Mouse (Mus musculus): Measurements from ENCODE around the gene Ttc17. TPM values are rescaled to one million over a fixed set of nuclear protein-coding genes. Genes with fewer than 3 reads are reported as not detected.

The Ttc17 gene
- total RNA-seq (2014; rRNA removed) (20.2 and 22.3 TPM in 2 replicates), polyA plus RNA-seq (2015; fragmentation: Nextera tagmentation; extraction: Ambion mirVana) (12.8 and 17.1 TPM in 2 replicates)

DNA sequence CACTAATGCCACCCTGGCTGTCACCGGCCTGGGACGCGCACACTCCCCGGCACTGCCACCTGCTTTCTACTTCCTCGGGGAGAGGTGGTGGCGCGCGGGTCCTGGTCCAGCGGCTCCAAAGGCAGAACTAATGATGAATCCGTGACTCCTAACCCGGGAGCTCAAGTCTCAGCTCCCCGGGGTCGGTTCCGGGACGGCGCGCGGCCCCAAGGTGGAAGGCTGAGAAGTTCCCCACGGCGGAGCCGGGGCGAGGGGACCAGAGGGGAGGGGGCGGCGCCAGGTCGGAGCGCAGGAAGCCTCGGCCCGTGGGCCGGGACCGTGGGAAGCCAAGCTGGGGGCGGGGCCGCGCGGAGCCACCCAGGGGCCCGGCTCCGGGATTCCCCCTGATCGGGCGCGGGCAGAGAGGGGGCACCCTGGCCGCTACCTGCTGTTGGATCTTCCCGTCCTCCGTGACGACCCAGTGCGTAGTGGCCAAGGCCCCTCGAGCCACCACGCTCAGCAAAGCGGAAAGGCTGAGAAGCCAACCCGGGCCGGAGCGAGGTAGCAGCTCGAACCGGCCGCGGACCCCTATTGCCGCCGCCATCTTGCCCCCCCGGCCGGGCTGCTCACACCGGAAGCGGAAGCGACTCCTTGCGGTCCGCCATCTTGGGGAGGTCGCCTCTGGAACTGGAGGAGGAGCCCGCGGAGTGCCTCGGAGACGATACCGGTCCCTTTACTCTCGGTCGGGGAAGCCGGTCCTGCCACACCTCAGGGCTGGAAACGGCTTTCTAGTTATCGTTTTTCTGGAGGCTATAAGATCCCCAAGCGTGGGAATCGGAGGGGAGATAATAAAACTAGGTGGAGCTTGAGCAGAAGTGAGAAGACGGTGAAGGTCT, at the start of gene Ttc17:
TSS of gene Ttc17 (minus strand) at position 607 of the 875 bp plus-strand sequence.
- Histone ChIP-seq H3K36me3 (ENCODE audit: insufficient read depth) (0 out of 2 replicates have a peak, but pooled peaks cover 6% of the 10 kb centered on the region), H3K4me2 (ENCODE audit: low read depth) (peak within 1 kb of the TSS; percentile 80), H3K9ac (peak within 1 kb of the TSS; percentile 88), H3K9me3 (ENCODE audit: low read length) (no peaks in the 10 kb centered on the region), H3K27ac (ENCODE audit: low read depth, low read length) (peak within 1 kb of the TSS; percentile 88), H3K4me3 (ENCODE audit: low read depth, low read length) (peak within 1 kb of the TSS; percentile 82), H3K4me1 (ENCODE audit: insufficient read depth) (peaks cover 16% of the 10 kb centered on the region), H3K27me3 (ENCODE audit: insufficient read depth, low read length) (no peaks in the 10 kb centered on the region)
- DNase-seq (peak; percentile 93), ATAC-seq (peak; percentile 97)
- TF ChIP-seq CTCF (IDR thresholded peaks at IDR 0.05; ENCODE audit: low read depth), result no peak
- 4% methylated on average over 77 of the region's 77 CpGs for WGBS

DNA sequence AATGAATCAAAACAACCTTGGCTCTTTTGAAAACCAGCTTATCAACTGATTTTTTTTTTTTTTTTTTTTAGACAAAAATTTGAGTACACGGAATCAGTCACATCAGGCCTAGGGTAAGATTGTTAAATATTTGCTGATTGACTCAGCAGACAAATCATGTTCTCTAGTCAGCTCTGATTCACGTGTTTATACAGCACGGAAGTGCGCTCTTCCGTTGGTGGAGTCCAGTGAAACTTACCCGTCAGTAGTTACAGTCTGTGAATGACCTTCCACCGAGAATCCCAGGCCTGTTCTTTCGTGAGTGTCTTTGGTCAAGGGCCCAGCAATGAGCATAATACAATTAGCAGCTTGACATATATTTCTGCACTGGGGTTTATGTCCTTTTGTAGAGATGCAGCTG, 43.2 kb upstream of the Ttc17 start:
- TF ChIP-seq CTCF (IDR thresholded peaks at IDR 0.05; ENCODE audit: low read depth), result no peak
- no peaks in the 10 kb centered on the region for H3K9me3 ChIP-seq (ENCODE audit: low read length)
- H3K9ac ChIP-seq, result no peak overlapping the region
- H3K4me3 ChIP-seq (ENCODE audit: low read depth, low read length), result no peak overlapping the region
- no peaks in the 10 kb centered on the region for H3K36me3 ChIP-seq (ENCODE audit: insufficient read depth)
- no peak for ATAC-seq
- H3K4me1 ChIP-seq (ENCODE audit: insufficient read depth), result no peaks in the 10 kb centered on the region
- H3K4me2 ChIP-seq (ENCODE audit: low read depth), result no peak overlapping the region
- no peak overlapping the region for H3K27ac ChIP-seq (ENCODE audit: low read depth, low read length)
- DNase-seq, result no peak
- no peaks in the 10 kb centered on the region for H3K27me3 ChIP-seq (ENCODE audit: insufficient read depth, low read length)
- WGBS, result 90% methylated on average over 8 of the region's 8 CpGs

DNA sequence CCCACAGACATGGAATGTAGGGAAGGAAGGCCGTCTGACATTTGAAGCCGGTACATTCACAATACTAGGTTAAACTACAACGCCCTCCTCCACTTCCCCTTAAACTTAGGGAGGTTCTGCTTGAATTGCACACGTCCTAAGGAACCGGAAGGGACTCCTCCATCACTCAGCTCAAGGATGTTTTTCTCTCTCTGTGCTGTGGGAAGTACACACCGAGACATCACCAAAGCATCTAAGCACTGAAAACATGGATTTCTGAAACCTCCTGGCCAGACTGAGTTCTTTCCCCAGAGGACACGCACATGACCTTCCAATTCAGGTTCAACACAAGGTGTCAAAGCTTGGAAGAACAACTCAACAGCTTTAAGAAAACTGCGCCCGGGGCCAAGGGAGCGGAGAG, 30.5 kb upstream of the Ttc17 start:
- no peaks in the 10 kb centered on the region for H3K27me3 ChIP-seq (ENCODE audit: insufficient read depth, low read length)
- TF ChIP-seq CTCF (IDR thresholded peaks at IDR 0.05; ENCODE audit: low read depth), result no peak
- no peak overlapping the region for H3K27ac ChIP-seq (ENCODE audit: low read depth, low read length)
- no peaks in the 10 kb centered on the region for H3K36me3 ChIP-seq (ENCODE audit: insufficient read depth)
- no peak for ATAC-seq
- WGBS, result under 1% methylated on average over 10 of the region's 10 CpGs
- no peaks in the 10 kb centered on the region for H3K9me3 ChIP-seq (ENCODE audit: low read length)
- H3K4me3 ChIP-seq (ENCODE audit: low read depth, low read length), result peak overlapping the region; percentile 93
- peak overlapping the region; percentile 75 for H3K9ac ChIP-seq
- peak overlapping the region; percentile 90 for H3K4me2 ChIP-seq (ENCODE audit: low read depth)
- H3K4me1 ChIP-seq (ENCODE audit: insufficient read depth), result peaks cover 10% of the 10 kb centered on the region; the same call in 1 of the 2 replicates
- peak; percentile 8 for DNase-seq

DNA sequence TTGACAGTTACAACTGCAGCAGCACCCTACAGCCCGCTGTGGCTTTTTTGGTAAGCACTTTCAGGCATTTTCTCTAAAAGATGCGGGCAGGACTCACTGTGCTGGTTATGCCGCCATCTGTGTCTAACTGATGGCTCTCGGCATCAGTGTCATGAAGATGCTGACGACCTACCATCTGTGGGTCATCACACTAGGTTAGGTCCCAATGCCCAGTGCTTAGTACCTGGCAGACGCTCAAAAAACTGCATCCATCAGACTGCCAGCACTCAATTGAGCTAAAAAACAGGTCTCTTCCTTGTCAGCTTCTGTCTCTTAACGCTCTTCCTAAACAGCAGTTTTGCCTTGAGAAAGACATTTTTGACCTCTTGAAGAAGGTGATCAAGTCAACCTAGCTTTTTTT, 29.0 kb upstream of the Ttc17 start:
- no peak for DNase-seq
- peaks cover 10% of the 10 kb centered on the region; the same call in 1 of the 2 replicates for H3K4me1 ChIP-seq (ENCODE audit: insufficient read depth)
- no peak overlapping the region for H3K4me3 ChIP-seq (ENCODE audit: low read depth, low read length)
- 79% methylated on average over 7 of the region's 7 CpGs for WGBS
- no peak for TF ChIP-seq CTCF (IDR thresholded peaks at IDR 0.05; ENCODE audit: low read depth)
- no peak for ATAC-seq
- no peaks in the 10 kb centered on the region for H3K36me3 ChIP-seq (ENCODE audit: insufficient read depth)
- no peaks in the 10 kb centered on the region for H3K27me3 ChIP-seq (ENCODE audit: insufficient read depth, low read length)
- no peak overlapping the region for H3K4me2 ChIP-seq (ENCODE audit: low read depth)
- H3K27ac ChIP-seq (ENCODE audit: low read depth, low read length), result no peak overlapping the region
- no peak overlapping the region for H3K9ac ChIP-seq
- H3K9me3 ChIP-seq (ENCODE audit: low read length), result no peaks in the 10 kb centered on the region

DNA sequence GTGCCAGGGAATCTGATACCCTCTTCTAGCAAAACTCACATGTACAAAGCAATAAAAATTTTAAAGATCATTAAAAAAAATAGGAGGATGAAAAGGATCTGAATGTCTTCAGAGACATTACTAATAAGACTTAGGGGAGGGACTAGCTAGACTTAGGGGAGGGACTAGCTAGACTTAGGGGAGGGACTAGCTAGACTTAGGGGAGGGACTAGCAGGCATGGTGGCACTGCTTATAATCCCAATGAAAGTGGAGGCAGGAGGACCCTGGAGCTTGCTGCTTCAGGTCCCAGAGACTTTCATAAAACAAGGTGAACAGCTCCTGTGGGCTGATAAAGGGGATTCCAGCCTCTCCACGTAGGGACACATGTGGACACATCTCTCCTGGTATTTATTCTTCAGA, 28.3 kb upstream of the Ttc17 start:
- TF ChIP-seq CTCF (IDR thresholded peaks at IDR 0.05; ENCODE audit: low read depth), result no peak

DNA sequence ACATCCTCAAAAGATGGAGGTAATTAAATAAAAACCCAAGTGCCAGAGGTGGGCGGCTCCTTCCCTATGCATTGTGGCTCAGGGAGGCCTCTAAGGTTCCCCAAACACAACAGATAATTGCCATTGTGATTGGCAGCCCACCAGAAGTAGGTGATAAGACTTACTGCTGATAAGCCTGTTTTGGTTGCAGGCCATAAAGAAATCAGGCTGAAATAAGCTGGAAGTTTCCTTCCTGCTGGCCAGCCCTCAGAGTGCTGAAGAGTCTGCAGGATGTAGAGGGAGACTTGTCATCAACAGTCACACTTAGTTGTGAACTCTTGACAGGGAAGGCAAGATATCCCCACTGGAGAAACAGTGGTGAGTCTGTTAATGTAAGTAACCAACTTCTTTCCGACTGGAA, 25.7 kb upstream of the Ttc17 start:
- Histone ChIP-seq H3K27me3 (ENCODE audit: insufficient read depth, low read length) (no peaks in the 10 kb centered on the region), H3K9ac (no peak overlapping the region), H3K9me3 (ENCODE audit: low read length) (no peaks in the 10 kb centered on the region), H3K36me3 (ENCODE audit: insufficient read depth) (peaks cover 4% of the 10 kb centered on the region; the same call in 1 of the 2 replicates), H3K4me3 (ENCODE audit: low read depth, low read length) (no peak overlapping the region), H3K4me1 (ENCODE audit: insufficient read depth) (peaks cover 10% of the 10 kb centered on the region; the same call in 1 of the 2 replicates), H3K4me2 (ENCODE audit: low read depth) (no peak overlapping the region), H3K27ac (ENCODE audit: low read depth, low read length) (no peak overlapping the region)
- no peak for ATAC-seq
- WGBS, result 83% methylated on average over 2 of the region's 2 CpGs
- no peak for TF ChIP-seq CTCF (IDR thresholded peaks at IDR 0.05; ENCODE audit: low read depth)
- no peak for DNase-seq

More for the DNA sequence above, 28.3 kb upstream of the Ttc17 start:
- H3K4me3 ChIP-seq (ENCODE audit: low read depth, low read length), result no peak overlapping the region
- no peak overlapping the region for H3K4me2 ChIP-seq (ENCODE audit: low read depth)
- no peaks in the 10 kb centered on the region for H3K9me3 ChIP-seq (ENCODE audit: low read length)
- H3K4me1 ChIP-seq (ENCODE audit: insufficient read depth), result peaks cover 10% of the 10 kb centered on the region; the same call in 1 of the 2 replicates
- WGBS, result 67% methylated on average over 1 of the region's 1 CpGs
- DNase-seq (no peak), ATAC-seq (no peak)
- no peak overlapping the region for H3K9ac ChIP-seq
- H3K36me3 ChIP-seq (ENCODE audit: insufficient read depth), result no peaks in the 10 kb centered on the region
- H3K27ac ChIP-seq (ENCODE audit: low read depth, low read length), result no peak overlapping the region
- no peaks in the 10 kb centered on the region for H3K27me3 ChIP-seq (ENCODE audit: insufficient read depth, low read length)

DNA sequence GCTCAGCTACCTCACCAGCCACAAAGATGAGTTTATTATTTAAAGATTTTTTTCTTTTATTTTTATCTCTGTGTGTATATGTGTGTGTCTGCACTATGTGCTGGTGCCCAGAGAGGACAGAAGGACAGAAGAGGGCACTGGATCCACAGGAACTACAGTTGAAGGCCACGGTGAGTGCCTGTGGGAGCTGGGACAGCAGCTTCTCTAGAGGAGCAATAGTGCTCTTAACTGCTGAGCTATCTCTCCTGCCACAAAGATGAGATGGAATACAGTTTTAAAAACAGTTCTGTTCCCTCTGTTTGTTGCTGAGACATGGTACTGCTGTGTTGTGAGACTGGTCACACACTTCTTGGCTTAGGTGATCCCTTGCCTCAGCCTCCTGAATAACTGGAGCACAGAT, 22.0 kb upstream of the Ttc17 start:
- no peak overlapping the region for H3K4me3 ChIP-seq (ENCODE audit: low read depth, low read length)
- peaks cover 30% of the 10 kb centered on the region for H3K36me3 ChIP-seq (ENCODE audit: insufficient read depth)
- no peaks in the 10 kb centered on the region for H3K9me3 ChIP-seq (ENCODE audit: low read length)
- TF ChIP-seq CTCF (IDR thresholded peaks at IDR 0.05; ENCODE audit: low read depth), result no peak
- WGBS, result 100% methylated on average over 1 of the region's 1 CpGs
- no peak overlapping the region for H3K4me2 ChIP-seq (ENCODE audit: low read depth)
- DNase-seq (no peak), ATAC-seq (no peak)
- no peaks in the 10 kb centered on the region for H3K4me1 ChIP-seq (ENCODE audit: insufficient read depth)
- no peak overlapping the region for H3K9ac ChIP-seq
- H3K27ac ChIP-seq (ENCODE audit: low read depth, low read length), result no peak overlapping the region
- H3K27me3 ChIP-seq (ENCODE audit: insufficient read depth, low read length), result no peaks in the 10 kb centered on the region
